Mouse (Mus musculus) stomach, embryonic 16.5 days (tissue): Measurements from ENCODE around the gene Gm49333. TPM values are rescaled to one million over a fixed set of nuclear protein-coding genes. Genes with fewer than 3 reads are reported as not detected.
A peak's percentile ranks its signal among the peaks of the same experiment; 100 is the strongest.

Experiments used
- ATAC-seq: fragments of 200-750 bp; cut with Nextera tagmentation; 2 replicates; pipeline ENCODE4 v1.8.0; 2017; ENCODE audit warnings: moderate number of reproducible peaks, moderate TSS enrichment; ENCODE audit not compliant: insufficient read depth, low FRiP score
- H3K27ac ChIP-seq: fragments of 300-500 bp; sonication (generic); 2 replicates; pipeline ENCODE4 v1.5.1; 2014; ENCODE audit warnings: low read length
- H3K27me3 ChIP-seq: fragments of 300-500 bp; sonication (generic); 2 replicates; pipeline ENCODE4 v1.6.1; 2014; ENCODE audit warnings: low read length, control low read depth, mixed read lengths; ENCODE audit not compliant: control insufficient read depth, insufficient read depth
- H3K36me3 ChIP-seq: fragments of 300-500 bp; sonication (generic); 2 replicates; pipeline ENCODE4 v1.6.1; 2014; ENCODE audit warnings: low read length; ENCODE audit not compliant: control insufficient read depth, insufficient read depth
- H3K4me1 ChIP-seq: fragments of 300-500 bp; sonication (generic); 2 replicates; pipeline ENCODE4 v1.6.1; 2014; ENCODE audit warnings: low read length, control low read depth, mixed read lengths; ENCODE audit not compliant: control insufficient read depth, insufficient read depth
- H3K4me2 ChIP-seq: fragments of 300-500 bp; sonication (generic); 2 replicates; pipeline ENCODE4 v1.6.1; 2014; ENCODE audit warnings: low read depth, low read length, mixed read lengths
- H3K4me3 ChIP-seq: fragments of 300-500 bp; sonication (generic); replicated peaks from 2 replicates; pipeline ENCODE4 v1.5.1; 2014; ENCODE audit warnings: mild to moderate bottlenecking, low read length
- H3K9ac ChIP-seq: fragments of 300-500 bp; sonication (generic); 2 replicates; pipeline ENCODE4 v1.6.1; 2014; ENCODE audit warnings: low read length
- H3K9me3 ChIP-seq: fragments of 300-500 bp; sonication (generic); replicated peaks from 2 replicates; pipeline ENCODE4 v1.6.1; 2016; ENCODE audit warnings: low read length, control low read depth; ENCODE audit not compliant: control insufficient read depth
- WGBS: fragments of 180-500 bp; shearing (Covaris S2); extraction: QIAGEN DNeasy Blood & Tissue Kit; methylation state at CpG from one replicate; pipeline ENCODE4 v1.1.7; 2014; 5-methylcytosine and 5-hydroxymethylcytosine counted together
- polyA plus RNA-seq: library from polyadenylated mRNA; unstranded; fragments of >200 nt; fragmentation: Nextera tagmentation; extraction: Ambion mirVana; gene quantifications from 2 replicates; pipeline ENCODE4 v1.2.1, GENCODE M21; 2015

The Gm49333 gene
- polyA plus RNA-seq, 1 experiment from 2014 or later = not detected

DNA sequence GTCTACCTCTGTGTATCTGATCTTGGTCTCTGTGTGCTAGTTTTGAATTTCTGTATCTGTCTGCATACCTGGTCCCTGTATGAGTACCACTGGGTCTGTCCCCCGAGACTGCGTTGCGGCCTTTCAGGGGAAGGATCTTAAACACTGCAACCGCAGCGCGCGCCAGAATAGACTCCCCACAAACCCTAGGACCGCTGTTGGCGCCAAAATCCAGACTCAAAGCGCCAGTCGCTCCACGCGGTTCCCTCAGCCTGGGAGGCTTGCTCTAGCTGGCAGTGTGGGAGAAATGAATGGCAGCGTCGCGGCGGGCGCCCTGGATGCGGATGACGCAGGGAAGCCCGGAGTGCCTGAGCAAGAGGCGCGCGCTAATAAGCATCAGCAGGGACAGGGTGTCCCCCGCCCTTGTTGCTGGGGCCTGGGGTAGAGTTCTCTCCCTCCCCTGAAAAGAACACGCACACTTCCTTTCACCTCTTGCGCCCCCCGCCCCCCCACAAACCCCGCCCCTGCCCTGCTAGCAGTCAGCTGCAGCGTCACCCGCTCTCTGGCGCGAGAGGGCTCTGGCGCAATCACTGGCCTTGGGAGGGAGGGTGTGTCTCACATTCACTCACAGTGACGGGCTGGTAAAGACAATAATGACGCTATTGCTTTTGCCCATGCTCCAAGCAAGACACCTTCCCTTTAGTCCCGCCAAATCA, 10.7 kb downstream of the Gm49333 start:
- H3K27ac ChIP-seq = peak overlapping the region; percentile 27; the same call in 1 of the 2 replicates
- H3K9ac ChIP-seq = peak overlapping the region; percentile 66
- H3K27me3 ChIP-seq = peaks cover 23% of the 10 kb centered on the region
- peak; percentile 71 for ATAC-seq
- peaks cover 22% of the 10 kb centered on the region for H3K4me1 ChIP-seq
- under 1% methylated on average over 37 of the region's 37 CpGs for WGBS
- no peaks in the 10 kb centered on the region for H3K9me3 ChIP-seq
- H3K4me3 ChIP-seq = peak overlapping the region; percentile 55
- H3K36me3 ChIP-seq = no peaks in the 10 kb centered on the region
- peak overlapping the region; percentile 87 for H3K4me2 ChIP-seq

DNA sequence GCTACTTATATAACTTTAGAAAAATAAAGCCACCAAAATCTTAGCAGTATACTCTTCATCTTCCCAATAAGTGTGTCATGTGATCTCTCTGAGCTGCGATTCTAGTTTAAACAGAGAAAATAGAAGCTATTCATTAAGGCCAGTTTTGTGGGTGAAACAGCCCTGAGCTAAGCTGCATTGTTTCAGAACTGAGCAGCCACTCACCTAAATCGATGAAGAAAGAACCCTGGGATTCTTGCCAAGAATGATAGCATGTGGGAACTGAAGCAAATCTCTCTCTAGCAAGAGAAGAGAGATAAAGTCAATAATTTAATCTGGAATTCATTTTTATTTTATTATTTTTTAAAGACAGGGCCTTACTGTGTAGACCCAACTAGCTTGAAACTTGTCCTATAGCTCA, 11.8 kb downstream of the Gm49333 start:
- Histone ChIP-seq H3K4me2 (no peak overlapping the region), H3K9ac (no peak overlapping the region), H3K4me3 (no peak overlapping the region), H3K27me3 (peaks cover 23% of the 10 kb centered on the region), H3K27ac (no peak overlapping the region), H3K9me3 (no peaks in the 10 kb centered on the region), H3K36me3 (no peaks in the 10 kb centered on the region), H3K4me1 (peaks cover 22% of the 10 kb centered on the region)
- WGBS = 32% methylated on average over 2 of the region's 2 CpGs
- ATAC-seq = no peak

DNA sequence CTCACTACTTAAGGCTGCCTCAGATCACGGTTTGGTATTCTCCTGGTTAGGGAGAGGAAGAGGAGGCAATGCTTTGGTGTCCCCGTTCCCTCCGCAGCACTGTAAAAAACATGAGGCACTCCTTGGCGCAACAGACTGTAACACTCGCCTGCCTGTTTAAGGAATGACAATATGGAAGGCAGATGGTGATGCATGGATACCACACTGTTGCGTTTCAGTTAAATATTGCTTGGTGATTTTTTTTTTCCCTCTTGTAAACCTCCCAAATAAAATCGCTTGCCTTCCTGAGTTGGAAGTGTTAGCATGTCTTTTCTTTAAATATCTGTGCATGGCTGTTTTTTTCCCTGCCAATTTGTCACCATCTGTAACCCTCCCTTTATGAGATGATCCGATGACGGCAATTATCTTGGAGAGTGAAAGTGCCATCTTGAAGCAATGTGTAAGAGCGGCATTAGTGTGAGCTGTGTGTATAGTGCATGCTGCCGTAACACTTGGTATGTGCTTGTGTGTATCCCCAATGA, 17.5 kb downstream of the Gm49333 start:
- Histone ChIP-seq H3K27ac (no peak overlapping the region), H3K4me3 (no peak overlapping the region), H3K27me3 (peaks cover 11% of the 10 kb centered on the region; the same call in 1 of the 2 replicates), H3K9me3 (no peaks in the 10 kb centered on the region), H3K36me3 (no peaks in the 10 kb centered on the region), H3K4me1 (peaks cover 7% of the 10 kb centered on the region; the same call in 1 of the 2 replicates), H3K4me2 (peak overlapping the region; percentile 87; the same call in 1 of the 2 replicates), H3K9ac (no peak overlapping the region)
- WGBS = 63% methylated on average over 11 of the region's 11 CpGs
- ATAC-seq = no peak

DNA sequence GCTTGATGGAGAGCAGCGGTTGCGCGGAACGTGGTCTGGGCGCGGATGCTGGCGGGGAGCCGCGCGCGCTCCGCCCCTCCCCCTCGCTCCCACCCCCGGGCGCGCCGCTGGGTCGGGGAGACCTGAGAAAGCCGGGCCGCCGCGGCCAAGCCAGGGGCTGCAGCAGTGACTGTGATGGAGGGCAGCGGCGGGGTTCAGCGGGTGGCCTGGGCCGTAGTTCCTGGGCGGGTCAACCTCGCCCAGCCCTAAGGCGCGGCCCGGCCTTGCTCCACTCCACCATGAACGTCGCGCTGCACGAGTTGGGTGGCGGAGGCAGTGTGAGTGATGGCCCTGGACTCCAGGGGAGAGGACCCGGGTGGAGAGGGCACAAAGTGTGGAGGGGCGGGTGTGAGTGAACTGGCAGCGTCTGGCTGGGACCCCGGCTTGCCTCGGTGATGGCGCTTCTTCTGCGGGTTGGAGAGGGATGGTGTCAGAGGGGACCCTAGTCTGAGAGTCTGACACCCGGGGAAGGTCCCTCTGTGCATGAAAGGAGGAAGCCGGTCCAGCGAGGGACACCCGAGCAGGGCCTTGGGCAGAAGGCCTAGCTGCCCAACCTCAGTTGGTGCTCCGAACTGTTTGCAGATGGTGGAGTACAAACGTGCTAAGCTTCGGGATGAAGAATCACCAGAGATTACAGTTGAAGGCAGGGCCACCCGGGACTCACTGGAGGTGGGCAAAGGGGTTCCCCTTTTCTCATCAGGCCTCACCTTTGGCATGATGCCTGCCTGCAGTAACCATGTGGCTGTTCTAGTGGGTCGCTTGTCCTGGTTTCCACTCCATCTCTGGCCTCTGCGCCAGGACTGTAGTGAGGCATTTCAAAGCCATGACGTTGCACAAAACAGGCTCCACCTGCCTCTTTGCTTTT, 18.6 kb downstream of the Gm49333 start, which contains the start of gene Ece2:
Gene Ece2, plus strand, starts transcription at position 98 of the 904 bp plus-strand sequence.
- Histone ChIP-seq H3K9me3 (no peaks in the 10 kb centered on the region), H3K4me2 (peak within 1 kb of the TSS; percentile 87), H3K27me3 (peaks cover 11% of the 10 kb centered on the region; the same call in 1 of the 2 replicates), H3K4me3 (peak within 1 kb of the TSS; percentile 59), H3K27ac (no peak within 1 kb of the TSS), H3K9ac (peak within 1 kb of the TSS; percentile 72), H3K4me1 (peaks cover 7% of the 10 kb centered on the region; the same call in 1 of the 2 replicates), H3K36me3 (no peaks in the 10 kb centered on the region)
- 6% methylated on average over 54 of the region's 54 CpGs for WGBS
- peak; percentile 66; the same call in 1 of the 2 replicates for ATAC-seq

DNA sequence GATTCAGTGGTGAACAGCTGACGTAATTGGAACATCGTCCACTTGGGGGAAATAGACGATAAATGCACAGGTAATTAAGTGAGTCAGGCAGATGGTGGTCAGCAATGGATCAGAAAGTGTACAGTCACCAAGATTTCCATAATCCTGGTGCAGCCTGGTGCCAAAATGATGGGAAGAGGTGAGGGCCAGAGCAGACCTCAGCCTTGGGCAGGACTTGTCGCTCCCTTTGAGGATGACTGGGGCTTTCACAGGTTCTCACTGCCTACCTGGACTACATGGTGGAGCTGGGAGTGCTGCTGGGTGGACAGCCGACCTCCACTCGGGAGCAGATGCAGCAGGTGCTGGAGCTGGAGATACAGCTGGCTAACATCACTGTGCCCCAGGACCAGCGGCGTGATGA, 26.0 kb downstream of the Gm49333 start:
- no peak for ATAC-seq
- Histone ChIP-seq H3K36me3 (no peaks in the 10 kb centered on the region), H3K9ac (no peak overlapping the region), H3K27ac (no peak overlapping the region), H3K4me2 (no peak overlapping the region), H3K4me3 (no peak overlapping the region), H3K4me1 (no peaks in the 10 kb centered on the region), H3K9me3 (no peaks in the 10 kb centered on the region), H3K27me3 (no peaks in the 10 kb centered on the region)
- 71% methylated on average over 8 of the region's 8 CpGs for WGBS

DNA sequence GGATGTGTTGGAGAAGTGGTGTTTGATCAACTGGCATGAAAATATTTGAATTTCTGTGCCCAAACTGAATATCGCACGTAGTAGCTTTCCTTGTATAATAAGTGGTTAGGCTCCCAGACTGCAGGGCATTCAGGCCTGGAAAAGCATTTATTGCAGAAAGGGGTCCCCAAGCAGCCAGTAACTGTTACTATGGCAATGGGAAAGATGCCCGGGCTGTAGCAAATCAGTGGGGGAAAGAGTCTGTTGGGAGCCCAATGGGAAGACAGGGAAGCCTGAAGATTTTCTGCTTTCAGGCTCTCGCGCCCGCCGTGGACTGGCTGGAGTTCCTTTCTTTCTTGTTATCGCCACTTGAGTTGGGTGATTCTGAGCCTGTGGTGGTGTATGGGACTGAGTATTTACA, 27.0 kb downstream of the Gm49333 start:
- Histone ChIP-seq H3K27ac (no peak overlapping the region), H3K9ac (no peak overlapping the region), H3K27me3 (no peaks in the 10 kb centered on the region), H3K4me3 (no peak overlapping the region), H3K36me3 (no peaks in the 10 kb centered on the region), H3K4me2 (no peak overlapping the region), H3K4me1 (no peaks in the 10 kb centered on the region), H3K9me3 (no peaks in the 10 kb centered on the region)
- ATAC-seq = no peak
- WGBS = 80% methylated on average over 8 of the region's 8 CpGs

DNA sequence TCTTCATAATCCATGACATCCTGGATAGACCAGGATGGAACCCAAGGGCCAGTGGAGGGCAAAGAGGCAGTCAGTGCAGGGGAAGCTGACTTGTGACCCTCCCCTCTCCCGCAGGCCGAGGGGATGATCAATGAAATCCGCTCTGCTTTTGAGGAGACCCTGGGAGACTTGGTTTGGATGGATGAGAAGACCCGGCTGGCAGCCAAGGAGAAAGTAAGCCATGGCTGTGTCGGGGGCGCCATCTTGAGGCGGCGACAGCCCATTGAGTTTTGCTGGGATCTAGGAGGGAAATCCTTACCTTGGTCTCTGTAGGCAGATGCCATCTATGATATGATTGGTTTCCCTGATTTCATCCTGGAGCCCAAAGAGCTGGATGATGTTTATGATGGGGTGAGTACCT, 30.8 kb downstream of the Gm49333 start:
- peak; percentile 71; the same call in 1 of the 2 replicates for ATAC-seq
- H3K4me1 ChIP-seq = no peaks in the 10 kb centered on the region
- H3K9me3 ChIP-seq = no peaks in the 10 kb centered on the region
- no peaks in the 10 kb centered on the region for H3K36me3 ChIP-seq
- under 1% methylated on average over 8 of the region's 8 CpGs for WGBS
- no peak overlapping the region for H3K4me2 ChIP-seq
- no peak overlapping the region for H3K9ac ChIP-seq
- H3K27me3 ChIP-seq = no peaks in the 10 kb centered on the region
- H3K4me3 ChIP-seq = no peak overlapping the region
- H3K27ac ChIP-seq = no peak overlapping the region

DNA sequence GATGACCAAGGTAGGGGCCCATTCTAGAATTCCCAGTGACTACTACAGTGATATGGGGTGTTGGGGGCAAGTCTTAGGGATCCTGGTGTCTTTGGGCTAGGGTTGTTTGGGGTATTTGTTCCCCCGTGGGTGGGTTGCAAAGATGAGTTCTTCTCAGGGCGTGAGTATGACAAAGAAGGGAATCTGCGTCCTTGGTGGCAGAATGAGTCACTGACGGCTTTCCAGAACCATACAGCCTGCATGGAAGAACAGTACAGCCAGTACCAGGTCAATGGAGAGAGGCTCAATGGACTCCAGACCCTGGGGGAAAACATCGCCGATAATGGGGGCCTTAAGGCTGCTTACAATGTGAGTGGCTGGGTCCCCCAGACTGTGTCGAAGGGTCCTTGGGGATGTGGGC, 32.5 kb downstream of the Gm49333 start:
- no peaks in the 10 kb centered on the region for H3K36me3 ChIP-seq
- H3K4me1 ChIP-seq = no peaks in the 10 kb centered on the region
- whole genome bisulfite sequencing = 78% methylated on average over 7 of the region's 7 CpGs
- no peaks in the 10 kb centered on the region for H3K27me3 ChIP-seq
- no peaks in the 10 kb centered on the region for H3K9me3 ChIP-seq
- no peak for ATAC-seq
- no peak overlapping the region for H3K9ac ChIP-seq
- no peak overlapping the region for H3K27ac ChIP-seq
- no peak overlapping the region for H3K4me3 ChIP-seq
- H3K4me2 ChIP-seq = no peak overlapping the region
